ENCODE assay signal across 8 mouse cellular contexts in the genomic region with DNA sequence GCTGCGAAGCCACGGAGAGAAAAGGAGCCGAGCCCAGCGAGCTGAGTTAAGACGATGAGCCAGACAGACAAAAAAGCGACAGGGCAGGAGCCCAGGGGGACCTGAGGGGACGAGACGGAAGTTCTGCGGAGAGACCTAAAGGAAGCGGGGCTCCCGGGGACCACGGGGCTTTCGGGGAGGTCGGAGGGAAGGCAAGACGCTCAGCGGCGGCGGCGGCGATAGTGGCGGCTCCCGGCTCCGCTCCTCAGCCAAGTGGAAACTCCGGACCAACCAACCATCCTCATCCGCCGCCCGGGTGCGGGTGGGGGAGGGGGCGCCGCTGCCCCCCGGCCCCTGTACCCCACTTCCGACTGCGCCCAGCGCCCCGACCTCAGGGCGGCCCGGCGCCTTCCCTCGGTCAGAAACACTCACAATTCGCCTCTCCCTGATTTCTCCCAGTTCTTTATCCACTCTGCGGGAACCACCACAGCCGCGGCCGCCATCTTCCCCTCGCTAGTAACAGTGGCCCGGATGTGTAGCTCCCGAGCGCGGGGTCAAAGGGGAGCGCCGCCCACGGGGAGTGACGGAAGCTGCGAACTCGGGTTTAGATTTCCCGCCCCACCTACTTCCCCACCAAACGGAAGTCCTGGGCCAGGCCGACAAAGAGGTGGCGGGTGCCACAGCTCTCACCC. TPM values are rescaled to one million over a fixed set of nuclear protein-coding genes. Genes with fewer than 3 reads are reported as not detected.
DNase-seq lines count a peak whose midpoint lies in the region; ATAC-seq lines count a peak whose summit lies in the region.

No protein-coding gene starts in this region.

- peak overlapping the region; percentile 54 for H3K4me3 ChIP-seq in intestine, embryonic 14.5 days (ENCODE audit: low read depth, low read length)

- no peaks in the 10 kb centered on the region for H3K27me3 ChIP-seq in intestine, embryonic 14.5 days (replicated peaks; ENCODE audit: control insufficient read depth, insufficient read depth, low read length)

- no peaks in the 10 kb centered on the region for H3K36me3 ChIP-seq in intestine, embryonic 14.5 days (ENCODE audit: control insufficient read depth, insufficient read depth, low read length)

- peak; percentile 94 for ATAC-seq in intestine, embryonic 14.5 days (replicated peaks; ENCODE audit: low FRiP score, low TSS enrichment, low read depth)

- no peaks in the 10 kb centered on the region for H3K9me3 ChIP-seq in intestine, embryonic 14.5 days (ENCODE audit: control insufficient read depth, low read length)

- peak overlapping the region; percentile 55 for H3K4me2 ChIP-seq in intestine, embryonic 14.5 days (ENCODE audit: low read length)

- peak overlapping the region; percentile 73 for H3K9ac ChIP-seq in intestine, embryonic 14.5 days (ENCODE audit: low read length)

- 15% methylated on average over 36 of the region's 59 CpGs for WGBS in intestine, embryonic 14.5 days

- H3K27ac ChIP-seq in intestine, embryonic 14.5 days (ENCODE audit: low read depth) = peak overlapping the region; percentile 80

- intact Hi-C loops in gastrocnemius, postnatal 14 days (cut with DNase I; ENCODE audit: low total_unique reads) = no loop called here
- intact Hi-C loops in left cerebral cortex, postnatal 14 days (cut with DNase I) = no loop called here

- DNase-seq in adipocyte (ENCODE audit: low spot score) = peak; percentile 85
- peak; percentile 86 for DNase-seq in embryo, embryonic 10 days (ENCODE audit: low spot score)
- DNase-seq in gastrocnemius, postnatal 14 days = peak; percentile 89
- peak; percentile 89 for DNase-seq in intestine, embryonic 14.5 days (ENCODE audit: low spot score)
- peak; percentile 87 to 89 for DNase-seq in left cerebral cortex, postnatal 14 days (ENCODE audit: low spot score in 2 of 2)
- peak; percentile 88 for DNase-seq in mesoderm, embryonic 11.5 days (ENCODE audit: low read depth, low spot score)
- DNase-seq in right cerebral cortex, postnatal 36 days (ENCODE audit: low spot score in 2 of 2) = peak; percentile 82 to 83
- DNase-seq in yolk sac, embryonic 10.5 days (ENCODE audit: low spot score) = peak; percentile 84

- no peaks in the 10 kb centered on the region for H3K4me1 ChIP-seq in intestine, embryonic 14.5 days (replicated peaks; ENCODE audit: control insufficient read depth, insufficient read depth, low read length)

RNA-seq across cellular contexts. Expression of a gene that starts 8.9 kb away (rescaled TPM):
- 10 to 100 TPM; 26.0 to 26.5 TPM for total RNA-seq in gastrocnemius, postnatal 14 days (2021)
- 77.8 and 87.9 TPM in 2 replicates for polyA plus RNA-seq in intestine, embryonic 14.5 days (2014; fragmentation: Nextera tagmentation; extraction: Ambion mirVana)
- 10 to 100 TPM; 39.5 to 49.0 TPM for total RNA-seq in left cerebral cortex, postnatal 14 days (2021)

Comparison
In these comparisons a context has a peak if more than half of its experiments do, and no peak if none do; other contexts are left out.
1. Peak in every context shown above with its lines: DNase-seq, ATAC-seq, H3K4me3 ChIP-seq and H3K27ac ChIP-seq.